Comparison of ENCODE assay signal across 8 mouse cellular contexts in genomic region chr6:67300710-67301163, GRCm38 (mm10).
DNase-seq lines count a peak whose midpoint lies in the region; ATAC-seq and TF ChIP-seq lines count a peak whose summit lies in the region.

No protein-coding gene starts in this region.

- no peak overlapping the region for H3K4me2 ChIP-seq in forebrain, embryonic 14.5 days (ENCODE audit: low read length)
- no peak overlapping the region for H3K4me2 ChIP-seq in forebrain, embryonic 12.5 days
- H3K4me2 ChIP-seq in midbrain, postnatal 0 days (ENCODE audit: low read depth, low read length, poor library complexity, severe bottlenecking), result no peak overlapping the region
- no peak overlapping the region for H3K4me2 ChIP-seq in midbrain, embryonic 11.5 days
- no peak overlapping the region for H3K4me2 ChIP-seq in stomach, embryonic 16.5 days (ENCODE audit: low read depth, low read length)
- no peak overlapping the region for H3K4me2 ChIP-seq in hindbrain, postnatal 0 days (ENCODE audit: low read depth, low read length)

- H3K9ac ChIP-seq in forebrain, embryonic 14.5 days (ENCODE audit: low read length), result no peak overlapping the region
- no peak overlapping the region for H3K9ac ChIP-seq in forebrain, embryonic 12.5 days
- H3K9ac ChIP-seq in midbrain, postnatal 0 days (replicated peaks; ENCODE audit: low read length, poor library complexity, severe bottlenecking), result no peak overlapping the region; the same call in 1 of the 2 replicates
- no peak overlapping the region for H3K9ac ChIP-seq in midbrain, embryonic 11.5 days (ENCODE audit: low read length)
- no peak overlapping the region for H3K9ac ChIP-seq in stomach, embryonic 16.5 days (ENCODE audit: low read length)
- H3K9ac ChIP-seq in hindbrain, postnatal 0 days (replicated peaks; ENCODE audit: low read length), result no peak overlapping the region

- no peak overlapping the region for H3K4me3 ChIP-seq in forebrain, embryonic 14.5 days (ENCODE audit: low read depth, low read length)
- H3K4me3 ChIP-seq in forebrain, embryonic 12.5 days (replicated peaks), result no peak overlapping the region
- H3K4me3 ChIP-seq in midbrain, postnatal 0 days (ENCODE audit: low read depth, low read length), result no peak overlapping the region
- no peak overlapping the region for H3K4me3 ChIP-seq in midbrain, embryonic 11.5 days (ENCODE audit: low read depth, low read length)
- no peak overlapping the region for H3K4me3 ChIP-seq in stomach, embryonic 16.5 days (replicated peaks; ENCODE audit: low read length)
- H3K4me3 ChIP-seq in hindbrain, postnatal 0 days (ENCODE audit: low read length), result no peak overlapping the region

- H3K36me3 ChIP-seq in forebrain, embryonic 14.5 days (ENCODE audit: control insufficient read depth, insufficient read depth, low read length), result no peaks in the 10 kb centered on the region
- H3K36me3 ChIP-seq in forebrain, embryonic 12.5 days (replicated peaks), result no peaks in the 10 kb centered on the region
- no peaks in the 10 kb centered on the region for H3K36me3 ChIP-seq in midbrain, postnatal 0 days (ENCODE audit: insufficient read depth, low read length)
- H3K36me3 ChIP-seq in midbrain, embryonic 11.5 days (ENCODE audit: control insufficient read depth, insufficient read depth, low read length), result no peaks in the 10 kb centered on the region
- no peaks in the 10 kb centered on the region for H3K36me3 ChIP-seq in stomach, embryonic 16.5 days (ENCODE audit: control insufficient read depth, insufficient read depth, low read length)
- H3K36me3 ChIP-seq in hindbrain, postnatal 0 days (ENCODE audit: insufficient read depth, low read length), result no peaks in the 10 kb centered on the region

- H3K27ac ChIP-seq in forebrain, embryonic 14.5 days (ENCODE audit: low read depth, low read length), result no peak overlapping the region
- no peak overlapping the region for H3K27ac ChIP-seq in forebrain, embryonic 12.5 days
- H3K27ac ChIP-seq in midbrain, postnatal 0 days (ENCODE audit: low read depth, low read length), result no peak overlapping the region
- no peak overlapping the region for H3K27ac ChIP-seq in midbrain, embryonic 11.5 days (ENCODE audit: low read depth, low read length)
- peak overlapping the region; percentile 67 for H3K27ac ChIP-seq in stomach, embryonic 16.5 days (ENCODE audit: low read length)
- H3K27ac ChIP-seq in hindbrain, postnatal 0 days, result no peak overlapping the region

- H3K9me3 ChIP-seq in forebrain, embryonic 14.5 days (replicated peaks; ENCODE audit: control insufficient read depth, low read length), result no peaks in the 10 kb centered on the region
- no peaks in the 10 kb centered on the region for H3K9me3 ChIP-seq in forebrain, embryonic 12.5 days
- H3K9me3 ChIP-seq in midbrain, postnatal 0 days (ENCODE audit: low read length), result no peaks in the 10 kb centered on the region
- H3K9me3 ChIP-seq in midbrain, embryonic 11.5 days (ENCODE audit: control insufficient read depth, low read length), result no peaks in the 10 kb centered on the region
- H3K9me3 ChIP-seq in stomach, embryonic 16.5 days (replicated peaks; ENCODE audit: control insufficient read depth, low read length), result no peaks in the 10 kb centered on the region
- no peaks in the 10 kb centered on the region for H3K9me3 ChIP-seq in hindbrain, postnatal 0 days (ENCODE audit: low read length)

- no peaks in the 10 kb centered on the region for H3K4me1 ChIP-seq in forebrain, embryonic 14.5 days (ENCODE audit: control insufficient read depth, insufficient read depth, low read length)
- H3K4me1 ChIP-seq in forebrain, embryonic 12.5 days, result no peaks in the 10 kb centered on the region
- H3K4me1 ChIP-seq in midbrain, postnatal 0 days (ENCODE audit: insufficient read depth, low read length), result no peaks in the 10 kb centered on the region
- H3K4me1 ChIP-seq in midbrain, embryonic 11.5 days (ENCODE audit: control insufficient read depth, insufficient read depth, low read length), result no peaks in the 10 kb centered on the region
- H3K4me1 ChIP-seq in stomach, embryonic 16.5 days (ENCODE audit: control insufficient read depth, insufficient read depth, low read length), result peaks cover 12% of the 10 kb centered on the region; the same call in 1 of the 2 replicates
- no peaks in the 10 kb centered on the region for H3K4me1 ChIP-seq in hindbrain, postnatal 0 days (ENCODE audit: insufficient read depth, low read length)

- DNase-seq in forebrain, embryonic 14.5 days (ENCODE audit: low spot score), result peak; percentile 32
- DNase-seq in midbrain, postnatal 0 days (ENCODE audit: low spot score), result peak; percentile 19
- DNase-seq in midbrain, embryonic 11.5 days (ENCODE audit: low spot score, missing footprints), result no peak
- peak; percentile 15 to 51 for DNase-seq in kidney, postnatal 25 days
- DNase-seq in hindbrain, postnatal 0 days (ENCODE audit: low spot score), result no peak
- DNase-seq in spleen, postnatal 10 days (ENCODE audit: low spot score in 2 of 2), result no peak

- peak; percentile 31; the same call in 1 of the 2 replicates for ATAC-seq in forebrain, embryonic 14.5 days
- ATAC-seq in forebrain, embryonic 12.5 days (ENCODE audit: low FRiP score), result no peak
- no peak for ATAC-seq in midbrain, postnatal 0 days (ENCODE audit: low FRiP score)
- no peak for ATAC-seq in midbrain, embryonic 11.5 days (ENCODE audit: low FRiP score)
- peak; percentile 42; the same call in 1 of the 2 replicates for ATAC-seq in stomach, embryonic 16.5 days (ENCODE audit: insufficient read depth, low FRiP score)
- no peak for ATAC-seq in hindbrain, postnatal 0 days

- TF ChIP-seq CTCF in midbrain, postnatal 0 days (IDR thresholded peaks at IDR 0.05), result no peak
- no peak for TF ChIP-seq CTCF in hindbrain, postnatal 0 days (IDR thresholded peaks at IDR 0.05; ENCODE audit: low read depth)

- H3K27me3 ChIP-seq in forebrain, embryonic 14.5 days (replicated peaks; ENCODE audit: control insufficient read depth, insufficient read depth, low read length), result no peaks in the 10 kb centered on the region
- H3K27me3 ChIP-seq in forebrain, embryonic 12.5 days, result no peaks in the 10 kb centered on the region
- no peaks in the 10 kb centered on the region for H3K27me3 ChIP-seq in midbrain, postnatal 0 days (ENCODE audit: insufficient read depth, low read length)
- no peaks in the 10 kb centered on the region for H3K27me3 ChIP-seq in midbrain, embryonic 11.5 days (ENCODE audit: control insufficient read depth, insufficient read depth, low read length)
- H3K27me3 ChIP-seq in stomach, embryonic 16.5 days (ENCODE audit: control insufficient read depth, insufficient read depth, low read length), result no peaks in the 10 kb centered on the region
- H3K27me3 ChIP-seq in hindbrain, postnatal 0 days (ENCODE audit: insufficient read depth, low read length), result no peaks in the 10 kb centered on the region

- 62% methylated on average over 6 of the region's 6 CpGs for WGBS in forebrain, embryonic 14.5 days
- 70% methylated on average over 6 of the region's 6 CpGs for WGBS in forebrain, embryonic 12.5 days
- WGBS in midbrain, postnatal 0 days, result 41% methylated on average over 6 of the region's 6 CpGs
- 62% methylated on average over 6 of the region's 6 CpGs for WGBS in midbrain, embryonic 11.5 days
- WGBS in stomach, embryonic 16.5 days, result 33% methylated on average over 6 of the region's 6 CpGs
- 51% methylated on average over 6 of the region's 6 CpGs for WGBS in hindbrain, postnatal 0 days

Comparison
In these comparisons a context has a peak if more than half of its experiments do, and no peak if none do; other contexts are left out.
1. ATAC-seq: peak in forebrain, embryonic 14.5 days (single experiment) and stomach, embryonic 16.5 days (single experiment); none in forebrain, embryonic 12.5 days (single experiment), midbrain, postnatal 0 days (single experiment), midbrain, embryonic 11.5 days (single experiment) and hindbrain, postnatal 0 days (single experiment).
2. DNase-seq: peak in forebrain, embryonic 14.5 days (single experiment), midbrain, postnatal 0 days (single experiment) and kidney, postnatal 25 days (2 of 2); none in midbrain, embryonic 11.5 days (single experiment), hindbrain, postnatal 0 days (single experiment) and spleen, postnatal 10 days (0 of 2).